Mouse (Mus musculus): ENCODE data around the gene Il1r1. TPM values are rescaled to one million over a fixed set of nuclear protein-coding genes. Genes with fewer than 3 reads are reported as not detected.
"Not testable (repeated sequence)": the region's sequence is repeated elsewhere in the genome, so short reads cannot be mapped to it uniquely, and the experiment has no call there.

Gene Il1r1
- polyA plus RNA-seq, 1 experiment: 13.1 TPM

- DNase-seq (ENCODE audit: low spot score): no peak
Observed at GRCm38 (mm10) chr1:40271052-40271451, 46.2 kb downstream of the Il1r1 start.

- DNase-seq (ENCODE audit: low spot score): no peak
Observed at GRCm38 (mm10) chr1:40271486-40272055, 46.7 kb downstream of the Il1r1 start.

DNA sequence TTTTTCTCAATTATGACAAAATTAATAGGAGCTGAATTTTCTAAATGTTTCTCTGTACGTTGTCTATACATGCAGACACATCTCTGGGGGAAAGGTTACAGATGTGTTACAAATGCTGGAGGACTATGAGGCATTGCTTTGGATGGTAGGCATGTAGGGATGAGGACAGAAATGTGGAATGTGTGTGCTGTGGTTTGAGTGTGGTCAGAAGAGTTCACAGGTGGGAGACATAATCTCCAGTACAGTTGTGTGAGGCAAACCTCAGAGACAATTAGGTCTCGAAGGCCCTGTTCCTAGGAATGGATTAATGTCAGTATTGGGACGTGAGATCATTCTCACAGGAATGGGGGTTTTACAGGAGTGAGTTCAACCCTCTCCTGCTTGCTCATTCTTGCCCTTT lies 47.3 kb downstream of the Il1r1 start:
- no peak for DNase-seq (ENCODE audit: low spot score)

GRCm38 (mm10) chr1:40273491-40273890 lies 48.6 kb downstream of the Il1r1 start:
- no peak for DNase-seq (ENCODE audit: low spot score)

DNA sequence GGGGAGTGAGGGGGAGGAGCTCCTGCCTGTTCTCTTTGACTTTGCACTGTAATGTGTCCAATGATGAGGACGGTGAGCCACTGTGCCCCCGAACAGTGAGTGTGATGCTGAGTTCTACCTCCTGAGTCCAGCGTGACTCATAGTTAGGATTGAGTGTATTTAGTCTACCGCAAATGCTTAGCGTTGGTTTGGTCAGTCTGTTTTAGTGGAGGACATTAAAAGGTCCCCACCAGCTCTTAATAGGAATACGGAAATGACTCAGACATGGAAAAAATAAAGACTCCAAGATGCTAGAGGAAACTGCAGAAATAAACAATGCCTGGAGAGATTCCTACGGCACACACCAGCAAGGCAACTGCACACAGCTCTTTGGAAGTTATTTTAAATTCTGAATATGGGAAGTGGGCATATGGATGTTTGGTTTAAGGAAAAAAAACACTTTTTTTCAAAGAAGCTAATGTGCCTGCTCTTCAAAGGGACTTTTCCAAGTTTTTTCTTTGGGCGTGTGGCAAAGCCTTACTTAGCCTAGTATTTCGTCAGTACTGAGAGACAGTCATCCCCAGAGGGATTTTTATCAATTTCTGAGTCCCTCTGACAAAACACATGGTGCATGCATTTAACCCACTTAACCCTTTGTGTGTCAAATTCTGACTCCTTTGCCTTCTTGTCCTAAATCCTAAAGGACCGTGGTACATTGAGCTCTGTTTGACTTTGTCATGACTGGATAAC lies 50.6 kb downstream of the Il1r1 start:
- DNase-seq (ENCODE audit: low spot score): no peak

- no peak for DNase-seq (ENCODE audit: low spot score)
Observed at GRCm38 (mm10) chr1:40277944-40278343, 53.1 kb downstream of the Il1r1 start.

GRCm38 (mm10) chr1:40278720-40279119 lies 53.8 kb downstream of the Il1r1 start:
- DNase-seq (ENCODE audit: low spot score): no peak

DNA sequence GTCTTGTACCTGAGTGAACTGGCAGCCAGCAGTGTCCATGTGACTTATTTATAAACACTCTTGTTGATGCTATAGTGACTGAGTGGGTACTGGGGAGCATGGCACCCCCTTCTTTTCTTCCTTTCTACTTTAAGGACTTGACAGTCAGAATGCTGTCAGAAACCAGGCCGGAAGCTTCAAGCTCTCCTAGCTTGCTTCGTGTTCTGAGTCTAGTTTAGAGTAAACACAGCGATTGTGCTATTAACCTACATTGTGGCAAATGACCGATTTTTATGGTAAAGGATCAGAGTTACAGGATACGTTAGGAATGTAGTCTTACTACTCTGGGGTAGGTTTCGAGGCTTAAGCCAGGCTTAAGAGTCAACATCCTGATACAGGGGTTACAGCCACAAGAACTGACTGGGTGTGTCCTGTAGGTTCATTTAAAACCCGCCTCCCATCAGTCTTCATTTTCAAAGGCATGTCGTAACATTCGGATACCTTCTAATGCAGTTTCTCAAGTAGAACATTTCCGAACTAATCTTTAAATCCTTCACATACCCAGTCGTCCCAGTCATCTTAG lies 54.4 kb downstream of the Il1r1 start:
- DNase-seq (ENCODE audit: low spot score): no peak

DNA sequence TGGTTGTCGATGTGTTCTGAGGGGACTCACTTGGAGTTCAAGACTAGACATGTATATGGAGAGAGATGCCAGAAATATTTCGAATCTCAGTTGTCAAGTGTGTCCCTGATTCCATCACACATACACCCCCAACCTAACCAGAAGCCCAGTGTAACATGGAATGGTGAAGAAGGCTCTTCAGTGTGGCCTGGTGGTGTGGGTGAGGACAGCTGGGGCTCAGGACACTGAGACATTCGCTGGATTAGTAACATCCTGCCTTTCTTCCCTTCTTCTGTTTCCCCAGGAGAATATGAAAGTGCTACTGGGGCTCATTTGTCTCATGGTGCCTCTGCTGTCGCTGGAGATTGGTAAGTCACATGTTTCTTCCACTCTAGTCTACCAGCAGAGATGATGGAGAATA lies 57.1 kb downstream of the Il1r1 start:
- no peak for DNase-seq (ENCODE audit: low spot score)

- DNase-seq (ENCODE audit: low spot score): no peak
Observed at GRCm38 (mm10) chr1:40282394-40282793, 57.5 kb downstream of the Il1r1 start.

- DNase-seq (ENCODE audit: low spot score): no peak
Observed at GRCm38 (mm10) chr1:40283995-40284394, 59.1 kb downstream of the Il1r1 start.

DNA sequence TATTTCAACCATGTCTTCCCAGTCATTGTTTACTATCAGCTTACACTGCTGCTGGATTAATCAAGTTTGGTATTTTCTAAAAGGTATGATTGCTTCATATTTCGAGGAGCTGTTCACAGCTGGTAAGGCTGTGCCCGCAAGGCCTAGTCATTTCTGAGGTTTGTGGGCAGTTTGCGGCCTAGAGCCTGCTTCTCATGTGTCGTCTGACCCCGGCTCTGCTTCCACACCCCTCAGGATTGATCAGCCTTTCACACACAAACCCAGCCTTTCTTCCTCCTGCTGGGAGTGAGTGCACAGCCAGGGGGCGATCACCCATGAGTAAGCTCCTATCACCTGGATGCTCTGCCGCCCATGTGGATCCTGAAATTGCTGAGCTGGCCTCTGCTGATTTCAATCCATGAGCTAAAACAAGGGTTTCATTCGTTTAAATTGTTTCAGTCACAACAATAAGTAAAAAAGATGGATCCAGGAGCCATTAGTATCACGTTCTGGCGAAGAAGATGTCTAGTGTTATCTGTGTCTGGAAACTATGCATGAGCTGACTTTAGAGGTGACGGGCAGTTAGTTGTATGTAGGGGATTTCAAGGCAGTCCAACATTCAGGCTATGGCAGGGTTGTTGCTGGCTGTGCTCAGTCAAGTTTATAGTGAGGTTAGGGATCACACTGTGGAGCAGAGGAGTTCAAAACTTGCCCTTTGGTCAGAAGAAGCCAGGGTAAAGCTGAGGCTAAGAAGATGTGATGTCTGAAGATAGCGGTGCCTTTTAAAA lies 65.8 kb downstream of the Il1r1 start:
- DNase-seq (ENCODE audit: low spot score): no peak

DNA sequence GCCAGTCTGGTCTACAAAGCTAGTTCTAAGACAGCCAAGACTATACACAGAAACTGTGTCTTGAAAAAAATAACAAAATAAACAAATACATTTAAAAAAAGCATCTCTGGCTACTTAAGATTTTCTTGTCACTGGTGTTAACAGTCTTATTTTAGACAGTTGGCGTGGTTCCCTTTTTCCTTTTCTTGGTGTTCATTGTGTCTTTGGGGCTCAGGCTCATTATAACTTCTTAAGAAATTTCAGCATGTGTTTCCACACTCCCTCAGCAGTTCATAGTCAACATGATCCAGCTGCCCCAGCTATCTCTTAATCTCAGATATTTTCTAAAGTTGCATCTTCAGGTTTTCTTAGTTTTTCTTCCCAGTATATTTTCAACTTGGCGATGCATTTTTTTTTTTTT lies 67.4 kb downstream of the Il1r1 start:
- DNase-seq (ENCODE audit: low spot score): no peak

DNA sequence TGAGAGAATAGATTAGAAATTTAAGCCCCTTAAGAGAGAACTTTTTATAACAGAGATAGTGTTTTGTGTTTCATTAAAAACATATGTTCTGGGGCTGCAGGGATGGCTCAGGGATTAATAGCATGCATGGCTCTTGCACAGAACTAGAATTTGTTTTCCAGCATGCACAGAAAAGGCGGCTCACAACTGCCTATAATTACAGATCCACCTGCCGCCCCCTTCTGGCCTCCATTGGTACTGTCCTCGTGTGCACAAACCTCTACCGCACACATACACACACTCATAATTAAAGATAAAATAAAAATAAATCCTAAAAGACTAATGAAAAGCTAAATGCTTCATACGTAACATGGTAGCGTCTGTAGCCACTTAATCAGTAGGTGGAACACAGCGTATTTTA lies 69.0 kb downstream of the Il1r1 start:
- DNase-seq (ENCODE audit: low spot score): no peak

- no peak for DNase-seq (ENCODE audit: low spot score)
Observed at GRCm38 (mm10) chr1:40294824-40295223, 69.9 kb downstream of the Il1r1 start.

DNA sequence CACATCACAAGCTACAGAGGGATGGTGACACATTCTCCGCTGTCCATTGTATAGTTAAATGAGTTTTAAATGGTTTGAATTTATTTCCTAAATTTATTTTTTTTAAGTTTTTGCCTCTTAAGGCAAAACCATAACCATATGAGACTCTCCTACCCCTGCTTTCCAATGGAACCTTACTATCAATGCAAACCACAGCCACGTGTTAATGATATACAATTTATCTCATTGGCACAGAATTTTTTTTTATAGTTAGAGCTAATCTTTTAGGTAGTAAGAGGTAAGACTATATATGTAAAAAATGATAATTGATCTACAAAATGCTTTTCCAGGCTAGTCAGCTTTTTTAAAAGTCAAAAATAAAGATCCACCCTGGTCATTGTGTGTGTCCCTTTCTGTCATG lies 73.2 kb downstream of the Il1r1 start:
- DNase-seq (ENCODE audit: low spot score): no peak

- DNase-seq (ENCODE audit: low spot score): no peak
Observed at GRCm38 (mm10) chr1:40303179-40303866, 78.4 kb downstream of the Il1r1 start.

DNA sequence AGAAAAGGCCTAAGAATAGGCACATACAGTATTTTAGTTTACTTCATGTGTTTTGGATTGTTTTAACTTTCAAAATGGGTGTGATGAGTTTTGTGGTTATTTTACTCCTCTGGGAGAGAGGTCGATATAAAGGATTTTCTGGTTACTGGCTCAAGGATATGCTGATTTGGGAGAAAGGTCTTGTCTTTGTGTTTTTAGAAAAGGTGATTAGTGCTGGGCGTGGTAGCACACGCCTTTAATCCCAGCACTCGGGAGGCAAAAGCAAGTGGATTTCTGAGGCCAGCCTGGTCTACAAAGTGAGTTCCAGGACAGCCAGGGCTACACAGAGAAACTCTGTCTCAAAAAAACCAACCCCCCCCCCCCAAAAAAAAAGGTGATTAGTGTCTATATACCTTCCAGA lies 79.4 kb downstream of the Il1r1 start:
- DNase-seq (ENCODE audit: low spot score): not testable (repeated sequence)

DNA sequence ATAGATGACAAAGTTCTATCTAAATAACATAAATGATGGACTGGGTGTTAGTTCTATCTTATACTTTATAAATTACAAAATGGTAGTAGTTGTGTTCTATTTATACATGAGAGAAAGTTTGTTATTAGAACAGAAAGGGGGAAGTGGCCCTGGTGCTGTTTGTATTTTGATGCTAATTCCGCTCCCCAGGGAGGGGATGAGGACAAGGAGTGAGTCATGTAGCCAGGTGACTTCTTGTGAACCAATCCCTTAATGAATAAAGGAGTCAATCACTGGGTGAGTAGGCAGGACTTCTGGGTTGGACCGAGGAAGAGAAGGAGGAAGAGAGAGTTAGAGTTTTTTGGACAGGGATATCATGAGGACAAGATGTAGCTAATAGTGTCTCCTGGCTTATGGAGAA lies 81.2 kb downstream of the Il1r1 start:
- no peak for DNase-seq (ENCODE audit: low spot score)

DNA sequence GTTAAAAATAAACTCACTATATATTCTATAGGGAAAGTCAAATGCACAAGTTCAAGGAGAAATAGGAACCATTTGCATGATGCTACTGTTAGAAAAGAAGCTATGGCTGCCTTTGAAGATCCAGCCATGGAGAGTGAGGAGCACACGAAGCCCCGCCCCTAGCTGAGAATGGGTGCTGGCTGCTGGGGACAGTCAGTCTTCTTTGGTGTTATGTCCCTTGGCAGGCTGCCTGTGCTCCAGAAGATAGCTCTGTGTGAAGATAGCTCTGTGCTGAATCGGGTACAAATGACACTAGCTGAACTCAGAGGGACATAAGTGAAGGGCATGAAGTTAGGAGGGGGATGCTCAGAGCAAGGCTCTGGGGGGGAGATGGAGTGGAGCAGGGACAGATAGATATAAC lies 86.2 kb downstream of the Il1r1 start:
- no peak for DNase-seq (ENCODE audit: low spot score)

- DNase-seq (ENCODE audit: low spot score): no peak
Observed at GRCm38 (mm10) chr1:40311625-40312024, 86.7 kb downstream of the Il1r1 start.

DNA sequence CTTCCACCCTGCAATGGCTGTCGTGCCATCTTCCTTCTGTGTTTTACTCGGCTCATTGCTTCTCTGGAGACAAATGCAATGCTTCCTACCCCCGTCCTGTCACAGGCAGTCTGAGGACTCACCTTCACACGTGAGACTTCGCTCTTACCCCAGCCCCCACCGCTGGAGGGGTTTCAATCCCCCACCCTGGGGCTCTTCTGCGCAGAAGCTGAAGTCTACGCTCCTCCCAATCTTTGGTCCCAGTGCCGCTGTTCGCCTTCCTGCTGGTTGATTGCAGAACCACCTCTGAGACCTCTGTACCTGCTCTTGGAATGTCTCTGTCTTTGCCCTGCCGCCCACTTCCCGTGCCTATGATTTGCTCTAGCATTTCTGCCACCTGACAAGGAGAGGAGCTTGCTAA lies 89.1 kb downstream of the Il1r1 start:
- DNase-seq (ENCODE audit: low spot score): no peak

Measured in urinary bladder, adult 2 months (tissue).